Mouse (Mus musculus) stomach, postnatal 0 days (tissue): Measurements from ENCODE around the gene Fam131b.

Experiments used
- CTCF ChIP-seq: IDR thresholded peaks from 2 replicates; pipeline ENCODE4 v1.5.1; 2016; ENCODE audit warnings: antibody characterized with exemption, low read depth, mild to moderate bottlenecking, moderate library complexity
- EP300 ChIP-seq: optimal IDR thresholded peaks from 2 replicates; pipeline ENCODE3; 2016; ENCODE audit warnings: antibody characterized with exemption

DNA sequence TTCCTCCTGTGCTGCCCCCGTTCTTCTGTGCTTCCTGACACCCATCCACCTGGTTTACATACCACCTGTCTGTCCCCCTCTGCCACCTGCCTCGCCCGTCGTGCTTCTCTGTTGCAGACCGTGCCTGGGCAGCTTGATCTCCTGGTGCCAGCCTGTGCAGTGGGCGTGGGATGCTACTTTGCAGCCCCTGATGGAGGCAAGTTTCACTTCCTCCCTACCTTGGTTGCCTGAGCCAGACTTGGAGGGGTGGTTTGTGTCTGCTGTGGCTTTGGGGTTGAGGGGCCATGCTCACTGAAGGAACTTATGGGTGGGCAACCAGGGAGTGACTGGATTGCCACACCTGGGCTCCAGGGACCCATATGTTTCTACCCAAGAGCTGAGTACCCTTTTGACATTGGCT lies 31.1 kb downstream of the Fam131b start:
- TF ChIP-seq CTCF = no peak
- TF ChIP-seq EP300 = no peak
